In genomic region chr2:93702936-93703926, GRCm38 (mm10) we compare ENCODE assay signal across 16 mouse cellular contexts.
DNase-seq lines count a peak whose midpoint lies in the region; ATAC-seq lines count a peak whose summit lies in the region.
"Had no signal": no experiment of that assay in that cellular context is flagged by ENCODE, and none has a peak within 500 bp of the region (broad histone marks: within the 10 kb centered on the region; RNA-seq: fewer than 3 reads in every experiment).

No protein-coding gene starts in this region.

- no peak overlapping the region for H3K9ac ChIP-seq in kidney, embryonic 14.5 days (ENCODE audit: low read depth, low read length)
- H3K9ac ChIP-seq in stomach, embryonic 16.5 days (ENCODE audit: low read length) = no peak overlapping the region
- H3K9ac ChIP-seq: liver, postnatal 0 days had no signal

- peaks cover 3% of the 10 kb centered on the region; the same call in 1 of the 2 replicates for H3K4me1 ChIP-seq in kidney, embryonic 14.5 days (ENCODE audit: control insufficient read depth, insufficient read depth, low read length)
- no peaks in the 10 kb centered on the region for H3K4me1 ChIP-seq in stomach, embryonic 16.5 days (ENCODE audit: control insufficient read depth, insufficient read depth, low read length)

- peaks cover 5% of the 10 kb centered on the region; the same call in 1 of the 2 replicates for H3K27me3 ChIP-seq in kidney, embryonic 14.5 days (ENCODE audit: control insufficient read depth, insufficient read depth, low read length)
- no peaks in the 10 kb centered on the region for H3K27me3 ChIP-seq in stomach, embryonic 16.5 days (ENCODE audit: control insufficient read depth, insufficient read depth, low read length)

- no peak overlapping the region for H3K27ac ChIP-seq in kidney, embryonic 14.5 days (ENCODE audit: low read depth, low read length)
- no peak overlapping the region for H3K27ac ChIP-seq in stomach, embryonic 16.5 days (ENCODE audit: low read length)
- H3K27ac ChIP-seq: hindbrain, postnatal 0 days had no signal

- peak; percentile 58 for ATAC-seq in kidney, embryonic 14.5 days (ENCODE audit: low FRiP score, low TSS enrichment)
- peak; percentile 68 for ATAC-seq in stomach, embryonic 16.5 days (ENCODE audit: insufficient read depth, low FRiP score)
- ATAC-seq: activated CD4-positive, CD25-positive, alpha-beta regulatory T cell, adult 4 months; forebrain, embryonic 14.5 days; hindbrain, postnatal 0 days had no signal

- 40% methylated on average over 19 of the region's 19 CpGs for WGBS in kidney, embryonic 14.5 days
- WGBS in stomach, embryonic 16.5 days = 67% methylated on average over 19 of the region's 19 CpGs

- H3K9me3 ChIP-seq in kidney, embryonic 14.5 days (ENCODE audit: control insufficient read depth, low read length) = no peaks in the 10 kb centered on the region
- H3K9me3 ChIP-seq in stomach, embryonic 16.5 days (replicated peaks; ENCODE audit: control insufficient read depth, low read length) = no peaks in the 10 kb centered on the region

- H3K4me2 ChIP-seq in kidney, embryonic 14.5 days (replicated peaks; ENCODE audit: low read depth, low read length) = no peak overlapping the region
- no peak overlapping the region for H3K4me2 ChIP-seq in stomach, embryonic 16.5 days (ENCODE audit: low read depth, low read length)
- H3K4me2 ChIP-seq: midbrain, embryonic 11.5 days had no signal

- no peaks in the 10 kb centered on the region; the same call in 1 of the 2 replicates for H3K36me3 ChIP-seq in kidney, embryonic 14.5 days (ENCODE audit: control insufficient read depth, insufficient read depth, low read length)
- no peaks in the 10 kb centered on the region for H3K36me3 ChIP-seq in stomach, embryonic 16.5 days (ENCODE audit: control insufficient read depth, insufficient read depth, low read length)

- DNase-seq in kidney, adult 8-10 months = no peak
- peak; percentile 52 for DNase-seq in fat pad, adult 2 months (ENCODE audit: extremely low read depth, low read depth, low spot score)
- DNase-seq in kidney, postnatal 10 days = peak; percentile 57
- DNase-seq in thymus, postnatal 4 days = no peak
- no peak for DNase-seq in MN1 (ENCODE audit: low spot score)
- DNase-seq: cerebellum, adult 11 months; cerebellum, postnatal 36 days; layer of hippocampus, postnatal 36 days; left cerebral cortex, postnatal 4 days; liver, postnatal 0 days had no signal

- H3K4me3 ChIP-seq in kidney, embryonic 14.5 days (ENCODE audit: low read length) = no peak overlapping the region
- H3K4me3 ChIP-seq in stomach, embryonic 16.5 days (replicated peaks; ENCODE audit: low read length) = no peak overlapping the region

Comparison
In these comparisons a context has a peak if more than half of its experiments do, and no peak if none do; other contexts are left out.
1. DNase-seq: peak in fat pad, adult 2 months (single experiment) and kidney, postnatal 10 days (single experiment); none in kidney, adult 8-10 months (0 of 2), thymus, postnatal 4 days (single experiment) and MN1 (single experiment).